Mouse (Mus musculus): ENCODE results near the gene Fads3. TPM values are rescaled to one million over a fixed set of nuclear protein-coding genes. Genes with fewer than 3 reads are reported as not detected.

Gene Fads3
- polyA plus RNA-seq (2016; fragmentation: Nextera tagmentation; extraction: Ambion mirVana), result 5.6 and 7.4 TPM in 2 replicates

GRCm38 (mm10) chr19:10041388-10042148, at the start of gene Fads3:
Gene Fads3, plus strand, starts transcription at chr19:10041569.
- H3K27ac ChIP-seq, result 0 out of 2 replicates have a peak within 1 kb of the TSS, but pooled peaks have one; percentile 13
- ATAC-seq (ENCODE audit: low FRiP score), result peak; percentile 92
- peaks cover 26% of the 10 kb centered on the region for H3K4me1 ChIP-seq
- peak within 1 kb of the TSS; percentile 61 for H3K4me3 ChIP-seq (replicated peaks)
- WGBS, result under 1% methylated on average over 69 of the region's 69 CpGs
- no peaks in the 10 kb centered on the region for H3K9me3 ChIP-seq
- peaks cover 26% of the 10 kb centered on the region for H3K27me3 ChIP-seq
- H3K4me2 ChIP-seq, result peak within 1 kb of the TSS; percentile 98
- H3K9ac ChIP-seq, result peak within 1 kb of the TSS; percentile 72
- H3K36me3 ChIP-seq (replicated peaks), result no peaks in the 10 kb centered on the region

GRCm38 (mm10) chr19:9992011-9992958, 49.1 kb upstream of the Fads3 start:
- H3K27ac ChIP-seq, result no peak overlapping the region
- ATAC-seq (ENCODE audit: low FRiP score), result peak; percentile 58

GRCm38 (mm10) chr19:9993036-9993656, 48.2 kb upstream of the Fads3 start:
- H3K9ac ChIP-seq, result peak overlapping the region; percentile 50
- H3K4me2 ChIP-seq, result peak overlapping the region; percentile 58
- peak; percentile 89 for ATAC-seq (ENCODE audit: low FRiP score)

More at GRCm38 (mm10) chr19:9992011-9992958, 49.1 kb upstream of the Fads3 start:
- WGBS, result 44% methylated on average over 26 of the region's 26 CpGs
- Histone ChIP-seq H3K4me1 (peaks cover 8% of the 10 kb centered on the region; the same call in 1 of the 2 replicates), H3K27me3 (peaks cover 9% of the 10 kb centered on the region; the same call in 1 of the 2 replicates), H3K9ac (peak overlapping the region; percentile 50), H3K4me2 (peak overlapping the region; percentile 58), H3K4me3 (replicated peaks) (peak overlapping the region; percentile 37), H3K9me3 (no peaks in the 10 kb centered on the region), H3K36me3 (replicated peaks) (no peaks in the 10 kb centered on the region)

GRCm38 (mm10) chr19:9997204-9998062, 43.9 kb upstream of the Fads3 start:
- 79% methylated on average over 12 of the region's 12 CpGs for WGBS
- H3K9me3 ChIP-seq, result no peaks in the 10 kb centered on the region
- ATAC-seq (ENCODE audit: low FRiP score), result no peak
- H3K27ac ChIP-seq, result no peak overlapping the region
- peaks cover 8% of the 10 kb centered on the region; the same call in 1 of the 2 replicates for H3K4me1 ChIP-seq
- peaks cover 4% of the 10 kb centered on the region; the same call in 1 of the 2 replicates for H3K27me3 ChIP-seq
- no peak overlapping the region for H3K4me2 ChIP-seq
- no peaks in the 10 kb centered on the region for H3K36me3 ChIP-seq (replicated peaks)
- H3K4me3 ChIP-seq (replicated peaks), result no peak overlapping the region
- no peak overlapping the region for H3K9ac ChIP-seq

More at GRCm38 (mm10) chr19:9993036-9993656, 48.2 kb upstream of the Fads3 start:
- Histone ChIP-seq H3K36me3 (replicated peaks) (no peaks in the 10 kb centered on the region), H3K27me3 (peaks cover 9% of the 10 kb centered on the region; the same call in 1 of the 2 replicates), H3K4me3 (replicated peaks) (peak overlapping the region; percentile 37), H3K9me3 (no peaks in the 10 kb centered on the region), H3K27ac (no peak overlapping the region), H3K4me1 (peaks cover 8% of the 10 kb centered on the region; the same call in 1 of the 2 replicates)
- 6% methylated on average over 17 of the region's 17 CpGs for WGBS

GRCm38 (mm10) chr19:9998063-9998416, 43.3 kb upstream of the Fads3 start:
- WGBS, result 71% methylated on average over 2 of the region's 2 CpGs
- H3K36me3 ChIP-seq (replicated peaks), result no peaks in the 10 kb centered on the region

GRCm38 (mm10) chr19:9998736-9999486, 42.5 kb upstream of the Fads3 start:
- no peak overlapping the region for H3K27ac ChIP-seq
- no peak overlapping the region for H3K9ac ChIP-seq
- no peak overlapping the region for H3K4me3 ChIP-seq (replicated peaks)
- H3K4me2 ChIP-seq, result no peak overlapping the region
- no peaks in the 10 kb centered on the region for H3K27me3 ChIP-seq
- H3K9me3 ChIP-seq, result no peaks in the 10 kb centered on the region
- no peak for ATAC-seq (ENCODE audit: low FRiP score)
- H3K36me3 ChIP-seq (replicated peaks), result no peaks in the 10 kb centered on the region
- no peaks in the 10 kb centered on the region for H3K4me1 ChIP-seq
- 64% methylated on average over 13 of the region's 13 CpGs for WGBS

More at GRCm38 (mm10) chr19:9998063-9998416, 43.3 kb upstream of the Fads3 start:
- no peaks in the 10 kb centered on the region for H3K9me3 ChIP-seq
- no peak overlapping the region for H3K4me3 ChIP-seq (replicated peaks)
- no peak overlapping the region for H3K4me2 ChIP-seq
- no peak for ATAC-seq (ENCODE audit: low FRiP score)
- H3K27me3 ChIP-seq, result no peaks in the 10 kb centered on the region
- peaks cover 4% of the 10 kb centered on the region; the same call in 1 of the 2 replicates for H3K4me1 ChIP-seq
- no peak overlapping the region for H3K27ac ChIP-seq
- H3K9ac ChIP-seq, result no peak overlapping the region

- H3K9me3 ChIP-seq, result no peaks in the 10 kb centered on the region
- H3K4me3 ChIP-seq (replicated peaks), result no peak overlapping the region
- H3K27me3 ChIP-seq, result no peaks in the 10 kb centered on the region
- ATAC-seq (ENCODE audit: low FRiP score), result no peak
- H3K4me1 ChIP-seq, result no peaks in the 10 kb centered on the region
- no peaks in the 10 kb centered on the region for H3K36me3 ChIP-seq (replicated peaks)
- no peak overlapping the region for H3K27ac ChIP-seq
- H3K9ac ChIP-seq, result no peak overlapping the region
- whole genome bisulfite sequencing, result 30% methylated on average over 3 of the region's 3 CpGs
- no peak overlapping the region for H3K4me2 ChIP-seq
Measured at GRCm38 (mm10) chr19:10000330-10000729, 41.0 kb upstream of the Fads3 start.

- no peak within 1 kb of the TSS for H3K9ac ChIP-seq
- H3K27ac ChIP-seq, result no peak within 1 kb of the TSS
- no peaks in the 10 kb centered on the region for H3K27me3 ChIP-seq
- ATAC-seq (ENCODE audit: low FRiP score), result no peak
- H3K4me1 ChIP-seq, result no peaks in the 10 kb centered on the region
- WGBS, result 80% methylated on average over 7 of the region's 7 CpGs
- no peaks in the 10 kb centered on the region for H3K36me3 ChIP-seq (replicated peaks)
- no peaks in the 10 kb centered on the region for H3K9me3 ChIP-seq
- no peak within 1 kb of the TSS for H3K4me3 ChIP-seq (replicated peaks)
- H3K4me2 ChIP-seq, result no peak within 1 kb of the TSS
Measured at GRCm38 (mm10) chr19:10001206-10001969, 40.0 kb upstream of the Fads3 start, which contains the start of the genes Best1 and Rab3il1. Gene Best1, minus strand, starts transcription at chr19:10001633. Gene Rab3il1, plus strand, starts transcription at chr19:10001669.

GRCm38 (mm10) chr19:10003696-10004095, 37.7 kb upstream of the Fads3 start:
- Histone ChIP-seq H3K4me2 (no peak overlapping the region), H3K27ac (no peak overlapping the region), H3K4me3 (replicated peaks) (no peak overlapping the region), H3K4me1 (no peaks in the 10 kb centered on the region), H3K9me3 (no peaks in the 10 kb centered on the region), H3K36me3 (replicated peaks) (no peaks in the 10 kb centered on the region), H3K9ac (no peak overlapping the region), H3K27me3 (no peaks in the 10 kb centered on the region)
- 91% methylated on average over 1 of the region's 1 CpGs for WGBS
- ATAC-seq (ENCODE audit: low FRiP score), result no peak

- ATAC-seq (ENCODE audit: low FRiP score), result no peak
- Histone ChIP-seq H3K9me3 (no peaks in the 10 kb centered on the region), H3K9ac (no peak overlapping the region), H3K27me3 (no peaks in the 10 kb centered on the region), H3K27ac (no peak overlapping the region), H3K4me3 (replicated peaks) (no peak overlapping the region), H3K36me3 (replicated peaks) (no peaks in the 10 kb centered on the region), H3K4me1 (no peaks in the 10 kb centered on the region), H3K4me2 (no peak overlapping the region)
- 89% methylated on average over 1 of the region's 1 CpGs for WGBS
Measured at GRCm38 (mm10) chr19:10011408-10011807, 30.0 kb upstream of the Fads3 start.
